Mouse (Mus musculus) neural tube, embryonic 12.5 days (tissue): Measurements from ENCODE around the gene Dnajc6. TPM values are rescaled to one million over a fixed set of nuclear protein-coding genes. Genes with fewer than 3 reads are reported as not detected.

Source experiments
- ATAC-seq: fragments of 200-750 bp; cut with Nextera tagmentation; 2 replicates; pipeline ENCODE4 v1.8.0; 2017; ENCODE audit warnings: low read depth, mild to moderate bottlenecking, moderate TSS enrichment, moderate library complexity; ENCODE audit not compliant: low FRiP score
- H3K27ac ChIP-seq: fragments of 300-500 bp; sonication (generic); 2 replicates; pipeline ENCODE4 v1.5.1; 2016
- H3K27me3 ChIP-seq: fragments of 300-500 bp; sonication (generic); replicated peaks from 2 replicates; pipeline ENCODE4 v1.6.1; 2016; ENCODE audit warnings: mild to moderate bottlenecking
- H3K36me3 ChIP-seq: fragments of 300-500 bp; sonication (generic); 2 replicates; pipeline ENCODE4 v1.6.1; 2016; ENCODE audit warnings: mild to moderate bottlenecking
- H3K4me1 ChIP-seq: fragments of 300-500 bp; sonication (generic); 2 replicates; pipeline ENCODE4 v1.6.1; 2016
- H3K4me2 ChIP-seq: fragments of 300-500 bp; sonication (generic); replicated peaks from 2 replicates; pipeline ENCODE4 v1.6.1; 2016; ENCODE audit warnings: mild to moderate bottlenecking
- H3K4me3 ChIP-seq: fragments of 300-500 bp; sonication (generic); 2 replicates; pipeline ENCODE4 v1.5.1; 2016
- H3K9ac ChIP-seq: fragments of 300-500 bp; sonication (generic); 2 replicates; pipeline ENCODE4 v1.6.1; 2016; ENCODE audit warnings: mild to moderate bottlenecking
- H3K9me3 ChIP-seq: fragments of 300-500 bp; sonication (generic); 2 replicates; pipeline ENCODE4 v1.6.1; 2016; ENCODE audit warnings: mild to moderate bottlenecking
- WGBS: fragments of 180-500 bp; shearing (Covaris S2); methylation state at CpG from one replicate; pipeline ENCODE4 v1.1.7; 2016; 5-methylcytosine and 5-hydroxymethylcytosine counted together
- polyA plus RNA-seq: library from polyadenylated mRNA; unstranded; fragments of >200 nt; fragmentation: Nextera tagmentation; extraction: Ambion mirVana; gene quantifications from 2 replicates; pipeline ENCODE4 v1.2.1, GENCODE M21; 2016

Gene Dnajc6
- polyA plus RNA-seq, 1 experiment from 2014 or later = 22.6 TPM

- Histone ChIP-seq H3K27me3 (no peaks in the 10 kb centered on the region), H3K9me3 (no peaks in the 10 kb centered on the region), H3K4me3 (no peak overlapping the region), H3K4me2 (no peak overlapping the region), H3K4me1 (peaks cover 18% of the 10 kb centered on the region), H3K27ac (no peak overlapping the region), H3K9ac (no peak overlapping the region), H3K36me3 (no peaks in the 10 kb centered on the region)
- WGBS = 76% methylated on average over 2 of the region's 2 CpGs
- no peak for ATAC-seq
These were observed 86.4 kb downstream of the Dnajc6 start for GRCm38 (mm10) chr4:101582882-101583281.

- ATAC-seq = peak; percentile 78
- no peaks in the 10 kb centered on the region for H3K36me3 ChIP-seq
- no peak overlapping the region for H3K9ac ChIP-seq
- H3K4me1 ChIP-seq = peaks cover 23% of the 10 kb centered on the region
- WGBS = 32% methylated on average over 19 of the region's 19 CpGs
- no peak overlapping the region for H3K27ac ChIP-seq
- no peaks in the 10 kb centered on the region for H3K27me3 ChIP-seq
- H3K4me2 ChIP-seq = peak overlapping the region; percentile 43
- no peaks in the 10 kb centered on the region for H3K9me3 ChIP-seq
- no peak overlapping the region for H3K4me3 ChIP-seq
These were observed 88.3 kb downstream of the Dnajc6 start for GRCm38 (mm10) chr4:101584524-101585454.

- no peak overlapping the region for H3K4me3 ChIP-seq
- H3K27me3 ChIP-seq = no peaks in the 10 kb centered on the region
- H3K27ac ChIP-seq = no peak overlapping the region; the same call in 1 of the 2 replicates
- no peaks in the 10 kb centered on the region for H3K9me3 ChIP-seq
- H3K4me1 ChIP-seq = peaks cover 23% of the 10 kb centered on the region
- no peaks in the 10 kb centered on the region for H3K36me3 ChIP-seq
- peak; percentile 55 for ATAC-seq
- H3K4me2 ChIP-seq = peak overlapping the region; percentile 43; the same call in 1 of the 2 replicates
- 67% methylated on average over 8 of the region's 8 CpGs for WGBS
- no peak overlapping the region for H3K9ac ChIP-seq
These were observed 89.2 kb downstream of the Dnajc6 start for GRCm38 (mm10) chr4:101585455-101586184.

GRCm38 (mm10) chr4:101588932-101589331 is 92.5 kb downstream of the Dnajc6 start:
- Histone ChIP-seq H3K27ac (no peak overlapping the region), H3K9me3 (no peaks in the 10 kb centered on the region), H3K36me3 (no peaks in the 10 kb centered on the region), H3K4me2 (no peak overlapping the region), H3K4me1 (peaks cover 23% of the 10 kb centered on the region), H3K9ac (no peak overlapping the region), H3K4me3 (no peak overlapping the region), H3K27me3 (no peaks in the 10 kb centered on the region)
- peak; percentile 57 for ATAC-seq
- WGBS = 42% methylated on average over 8 of the region's 8 CpGs

GRCm38 (mm10) chr4:101589771-101590170 is 93.3 kb downstream of the Dnajc6 start:
- Histone ChIP-seq H3K9me3 (no peaks in the 10 kb centered on the region), H3K9ac (no peak overlapping the region), H3K4me1 (peaks cover 19% of the 10 kb centered on the region), H3K27ac (no peak overlapping the region), H3K36me3 (no peaks in the 10 kb centered on the region), H3K27me3 (no peaks in the 10 kb centered on the region), H3K4me3 (no peak overlapping the region), H3K4me2 (no peak overlapping the region)
- WGBS = 94% methylated on average over 3 of the region's 3 CpGs
- no peak for ATAC-seq

GRCm38 (mm10) chr4:101591400-101591799 is 95.0 kb downstream of the Dnajc6 start:
- Histone ChIP-seq H3K4me1 (peaks cover 5% of the 10 kb centered on the region; the same call in 1 of the 2 replicates), H3K4me2 (no peak overlapping the region), H3K9ac (no peak overlapping the region), H3K4me3 (no peak overlapping the region), H3K36me3 (no peaks in the 10 kb centered on the region), H3K9me3 (no peaks in the 10 kb centered on the region), H3K27me3 (no peaks in the 10 kb centered on the region), H3K27ac (no peak overlapping the region)
- 100% methylated on average over 1 of the region's 1 CpGs for WGBS
- ATAC-seq = no peak

GRCm38 (mm10) chr4:101592466-101592865 is 96.0 kb downstream of the Dnajc6 start:
- no peaks in the 10 kb centered on the region for H3K36me3 ChIP-seq
- no peaks in the 10 kb centered on the region for H3K27me3 ChIP-seq
- H3K27ac ChIP-seq = no peak overlapping the region
- H3K4me1 ChIP-seq = peaks cover 5% of the 10 kb centered on the region; the same call in 1 of the 2 replicates
- 84% methylated on average over 3 of the region's 3 CpGs for WGBS
- no peaks in the 10 kb centered on the region for H3K9me3 ChIP-seq
- no peak for ATAC-seq
- H3K4me3 ChIP-seq = no peak overlapping the region
- H3K9ac ChIP-seq = no peak overlapping the region
- H3K4me2 ChIP-seq = no peak overlapping the region

GRCm38 (mm10) chr4:101601758-101602157 is 105.3 kb downstream of the Dnajc6 start:
- Histone ChIP-seq H3K4me3 (no peak overlapping the region), H3K27ac (no peak overlapping the region), H3K9ac (no peak overlapping the region), H3K9me3 (no peaks in the 10 kb centered on the region), H3K27me3 (no peaks in the 10 kb centered on the region), H3K36me3 (no peaks in the 10 kb centered on the region), H3K4me2 (no peak overlapping the region), H3K4me1 (no peaks in the 10 kb centered on the region)
- ATAC-seq = no peak

GRCm38 (mm10) chr4:101603635-101604034 is 107.2 kb downstream of the Dnajc6 start:
- no peak for ATAC-seq
- no peak overlapping the region for H3K9ac ChIP-seq
- no peak overlapping the region for H3K27ac ChIP-seq
- no peaks in the 10 kb centered on the region for H3K27me3 ChIP-seq
- no peak overlapping the region for H3K4me2 ChIP-seq
- WGBS = 86% methylated on average over 3 of the region's 3 CpGs
- H3K9me3 ChIP-seq = no peaks in the 10 kb centered on the region
- no peak overlapping the region for H3K4me3 ChIP-seq
- H3K36me3 ChIP-seq = peaks cover 4% of the 10 kb centered on the region; the same call in 1 of the 2 replicates
- no peaks in the 10 kb centered on the region for H3K4me1 ChIP-seq

- no peak overlapping the region for H3K9ac ChIP-seq
- no peak overlapping the region for H3K27ac ChIP-seq
- no peaks in the 10 kb centered on the region for H3K9me3 ChIP-seq
- peaks cover 10% of the 10 kb centered on the region; the same call in 1 of the 2 replicates for H3K36me3 ChIP-seq
- H3K27me3 ChIP-seq = no peaks in the 10 kb centered on the region
- H3K4me3 ChIP-seq = no peak overlapping the region
- ATAC-seq = no peak
- WGBS = 89% methylated on average over 5 of the region's 5 CpGs
- H3K4me1 ChIP-seq = no peaks in the 10 kb centered on the region
- no peak overlapping the region for H3K4me2 ChIP-seq
These were observed 120.1 kb downstream of the Dnajc6 start for GRCm38 (mm10) chr4:101616520-101616919.

GRCm38 (mm10) chr4:101617742-101618141 is 121.3 kb downstream of the Dnajc6 start:
- no peaks in the 10 kb centered on the region for H3K4me1 ChIP-seq
- no peak overlapping the region for H3K4me2 ChIP-seq
- no peak overlapping the region for H3K27ac ChIP-seq
- peaks cover 10% of the 10 kb centered on the region; the same call in 1 of the 2 replicates for H3K36me3 ChIP-seq
- H3K4me3 ChIP-seq = no peak overlapping the region
- no peaks in the 10 kb centered on the region for H3K9me3 ChIP-seq
- ATAC-seq = no peak
- no peaks in the 10 kb centered on the region for H3K27me3 ChIP-seq
- WGBS = 70% methylated on average over 2 of the region's 2 CpGs
- H3K9ac ChIP-seq = no peak overlapping the region

GRCm38 (mm10) chr4:101620206-101620605 is 123.8 kb downstream of the Dnajc6 start:
- Histone ChIP-seq H3K27me3 (no peaks in the 10 kb centered on the region), H3K9me3 (no peaks in the 10 kb centered on the region), H3K4me3 (no peak overlapping the region), H3K27ac (no peak overlapping the region), H3K4me2 (no peak overlapping the region), H3K4me1 (no peaks in the 10 kb centered on the region), H3K9ac (no peak overlapping the region), H3K36me3 (peaks cover 13% of the 10 kb centered on the region; the same call in 1 of the 2 replicates)
- WGBS = 55% methylated on average over 2 of the region's 2 CpGs
- ATAC-seq = no peak
